Mouse (Mus musculus) lung, adult 2 months (tissue): Measurements from ENCODE around the gene Klhl20. TPM values are rescaled to one million over a fixed set of nuclear protein-coding genes. Genes with fewer than 3 reads are reported as not detected.

ENCODE experiments used
- DNase-seq: peaks from one replicate; pipeline ENCODE4 v3.0.0; 2022
- H3K4me1 ChIP-seq: fragments of 200-500 bp; 2 replicates; pipeline ENCODE4 v1.6.1; 2011; ENCODE audit warnings: low read length; ENCODE audit not compliant: control insufficient read depth, insufficient read depth
- H3K4me3 ChIP-seq: fragments of 200-500 bp; replicated peaks from 2 replicates; pipeline ENCODE3; 2011; ENCODE audit warnings: low read depth, mild to moderate bottlenecking, control low read depth, low read length; ENCODE audit errors: extremely low read depth
- CTCF ChIP-seq: fragments of 200-500 bp; IDR thresholded peaks from 2 replicates; pipeline ENCODE4 v1.5.1; 2011; ENCODE audit warnings: mild to moderate bottlenecking, low read length, control low read depth; ENCODE audit not compliant: insufficient read depth
- POLR2A ChIP-seq: fragments of 200-500 bp; IDR thresholded peaks from 2 replicates; pipeline ENCODE4 v1.6.1; 2011; ENCODE audit warnings: low read depth, mild to moderate bottlenecking, control low read depth, low read length, borderline replicate concordance; ENCODE audit errors: extremely low read depth
- WGBS: fragments of 180-500 bp; shearing (Covaris S2); methylation state at CpG from one replicate; pipeline ENCODE4 v1.1.7; 2018; 5-methylcytosine and 5-hydroxymethylcytosine counted together
- polyA plus RNA-seq: library from polyadenylated mRNA; depleted of rRNA; stranded (reverse); fragments of >200 nt; gene quantifications from 2 replicates; pipeline ENCODE4 v1.2.3, GENCODE M21; 2012

Gene Klhl20
- polyA plus RNA-seq, 1 experiment = 10.6 TPM

DNA sequence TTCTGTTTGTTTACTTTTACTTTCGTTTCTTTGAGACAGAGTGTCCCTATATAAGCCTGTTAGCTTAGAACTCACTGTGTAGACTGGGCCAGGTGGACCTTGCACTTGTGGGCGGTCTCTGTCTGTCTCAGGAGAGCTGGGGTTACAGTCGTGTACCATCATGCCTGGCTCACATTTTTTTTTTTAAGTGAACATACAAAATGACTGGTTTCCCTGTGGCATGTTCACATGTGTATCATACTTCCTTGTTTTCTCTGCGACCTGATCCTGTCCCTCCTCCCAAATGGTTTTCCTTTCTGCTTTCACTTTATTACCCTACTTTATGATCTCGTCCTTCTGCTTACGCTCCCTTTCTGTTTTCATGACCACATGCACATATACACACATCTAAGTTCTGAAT, 55.1 kb downstream of the Klhl20 start:
- no peak overlapping the region for H3K4me3 ChIP-seq
- TF ChIP-seq POLR2A (no peak), CTCF (no peak)

DNA sequence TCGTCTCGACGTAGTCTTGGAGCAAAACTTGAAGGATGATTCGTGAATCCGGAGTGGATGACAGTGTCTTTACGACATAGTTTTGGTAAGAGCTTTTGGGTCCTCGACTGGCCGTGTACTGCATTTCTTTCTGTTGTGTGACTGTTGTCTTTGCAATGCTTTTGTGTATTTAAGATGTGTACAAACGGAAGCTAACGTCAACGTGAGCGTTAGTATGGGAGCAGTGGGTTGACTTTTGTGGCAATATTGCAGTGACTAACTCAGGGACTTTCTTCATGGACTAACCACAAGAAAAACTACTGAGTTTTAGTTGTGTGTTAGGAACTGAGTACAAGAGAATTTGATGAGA, 60.1 kb downstream of the Klhl20 start:
- under 1% methylated on average over 12 of the region's 12 CpGs for WGBS
- Histone ChIP-seq H3K4me3 (peak overlapping the region; percentile 81), H3K4me1 (0 out of 2 replicates have a peak, but pooled peaks cover 3% of the 10 kb centered on the region)
- no peak for TF ChIP-seq POLR2A
- no peak for TF ChIP-seq CTCF
- no peak for DNase-seq

More for the DNA sequence above, 55.1 kb downstream of the Klhl20 start:
- 73% methylated on average over 6 of the region's 6 CpGs for WGBS
- DNase-seq = no peak
- H3K4me1 ChIP-seq = no peaks in the 10 kb centered on the region

DNA sequence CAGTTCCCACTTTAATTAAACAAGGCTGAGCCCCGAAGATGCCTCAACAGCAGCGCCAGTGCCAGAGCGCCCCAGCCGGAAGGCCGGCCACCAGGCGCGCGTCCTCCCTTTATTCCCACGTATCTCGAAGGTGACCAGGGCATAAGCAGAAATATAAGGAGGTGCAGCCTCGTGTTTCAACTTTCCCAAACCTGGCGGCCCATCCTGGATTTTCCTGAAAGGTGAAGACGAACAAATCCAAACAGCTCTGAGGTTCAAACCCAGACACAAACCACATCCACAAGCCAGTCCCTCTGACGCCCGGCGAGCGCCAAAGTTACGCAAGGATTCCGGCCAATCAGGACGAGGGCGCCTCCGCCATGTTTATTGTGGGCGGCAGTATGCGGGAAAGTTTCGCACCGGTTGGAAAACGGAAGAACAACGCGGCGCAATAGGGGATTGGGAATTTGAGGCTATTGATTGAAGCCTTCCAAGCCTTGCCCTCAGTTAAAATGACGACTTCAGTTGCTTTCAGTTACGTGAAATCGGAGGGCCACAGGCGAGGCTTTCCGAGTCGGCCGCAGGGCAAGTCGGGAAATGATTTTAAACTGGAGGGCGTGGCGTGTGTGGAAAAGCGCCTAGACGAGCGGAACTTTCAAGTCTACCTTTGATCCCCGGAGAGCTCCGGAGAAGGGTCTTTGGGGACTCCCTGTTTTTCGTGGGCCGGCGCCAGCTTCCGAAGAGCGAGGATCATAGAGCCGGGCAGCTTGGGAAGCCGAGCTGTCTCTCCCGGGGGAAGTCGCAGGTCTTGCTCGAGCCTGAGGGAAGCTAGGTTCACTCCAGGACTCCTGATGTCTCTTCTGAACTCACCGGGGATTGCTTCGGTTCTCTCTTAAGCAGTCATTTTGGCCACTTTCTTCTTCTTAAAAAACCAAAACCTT, 60.7 kb downstream of the Klhl20 start, which contains the start of the genes Dars2 and Cenpl:
TSS of gene Dars2 (minus strand) at position 307 of the 920 bp plus-strand sequence.
TSS of gene Cenpl (plus strand) at position 362 of the 920 bp plus-strand sequence.
- no peak for TF ChIP-seq CTCF
- TF ChIP-seq POLR2A = peak; percentile 55; the same call in 1 of the 2 replicates
- WGBS = under 1% methylated on average over 57 of the region's 57 CpGs
- peak; percentile 96 for DNase-seq
- Histone ChIP-seq H3K4me1 (0 out of 2 replicates have a peak, but pooled peaks cover 3% of the 10 kb centered on the region), H3K4me3 (peak within 1 kb of the TSS; percentile 89)

DNA sequence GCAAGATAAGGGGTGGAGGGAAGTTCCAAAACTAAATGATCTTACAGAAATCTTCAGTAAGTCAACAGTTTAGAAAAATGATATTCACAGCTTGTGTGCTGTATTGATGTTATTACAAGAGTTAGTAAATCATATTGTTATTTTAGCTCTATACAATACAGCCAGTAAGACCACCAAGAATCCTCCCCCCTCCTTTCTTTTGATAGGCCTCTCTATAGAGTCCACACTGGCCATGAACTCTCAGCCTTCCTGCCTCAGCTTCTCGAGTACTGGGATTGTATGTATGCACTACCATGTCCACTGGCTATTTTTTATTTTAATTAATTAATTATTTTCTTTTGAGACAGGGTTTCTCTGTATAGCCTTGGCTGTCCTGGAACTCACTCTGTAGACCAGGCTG, 68.0 kb downstream of the Klhl20 start:
- Histone ChIP-seq H3K4me1 (no peaks in the 10 kb centered on the region), H3K4me3 (no peak overlapping the region)
- WGBS = 76% methylated on average over 1 of the region's 1 CpGs
- TF ChIP-seq CTCF (no peak), POLR2A (no peak)
- no peak for DNase-seq

DNA sequence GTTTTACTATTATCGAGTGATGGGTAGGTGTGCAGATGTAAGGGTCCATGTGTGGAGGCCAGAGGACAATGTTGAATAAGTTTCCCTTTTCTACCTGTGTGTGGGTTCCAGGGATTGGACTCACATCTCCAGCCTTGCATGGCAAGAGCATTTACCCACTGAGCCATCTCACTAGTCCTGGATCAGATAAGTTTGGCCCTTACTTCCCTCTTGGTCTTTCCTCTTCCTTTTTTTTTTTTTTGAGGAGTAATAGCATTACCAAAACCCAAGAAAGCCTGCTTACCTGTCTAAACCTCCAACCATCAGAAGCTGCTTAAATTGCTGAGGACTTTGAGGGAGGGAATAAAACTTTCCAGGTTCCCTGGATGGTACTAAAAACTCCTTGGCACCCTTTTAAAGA, 74.1 kb downstream of the Klhl20 start:
- DNase-seq = no peak
- 94% methylated on average over 1 of the region's 1 CpGs for WGBS
- TF ChIP-seq CTCF (no peak), POLR2A (no peak)

DNA sequence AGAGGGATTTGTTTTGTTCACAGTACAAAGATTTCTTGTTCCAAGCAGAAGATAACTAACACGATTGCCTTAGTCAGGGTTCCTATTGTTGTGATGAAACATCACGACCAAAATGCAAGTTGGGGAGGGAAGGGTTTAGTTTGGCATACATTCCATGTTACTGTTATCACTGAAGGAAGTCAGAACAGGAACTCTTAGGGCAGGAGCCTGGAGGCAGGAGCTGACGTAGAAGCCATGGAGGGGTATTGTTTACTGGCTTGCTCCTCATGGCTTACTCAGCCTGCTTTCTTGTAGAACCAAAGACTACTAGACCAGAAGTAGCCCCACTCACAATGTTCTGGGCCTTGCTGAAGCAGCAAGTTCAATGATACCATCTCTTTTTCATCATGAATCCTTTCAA, 84.3 kb downstream of the Klhl20 start:
- H3K4me1 ChIP-seq = no peaks in the 10 kb centered on the region
- DNase-seq = no peak
- WGBS = 59% methylated on average over 3 of the region's 3 CpGs
- TF ChIP-seq POLR2A (no peak), CTCF (no peak)
- H3K4me3 ChIP-seq = no peak overlapping the region

More for the DNA sequence above, 74.1 kb downstream of the Klhl20 start:
- Histone ChIP-seq H3K4me1 (no peaks in the 10 kb centered on the region), H3K4me3 (no peak overlapping the region)

DNA sequence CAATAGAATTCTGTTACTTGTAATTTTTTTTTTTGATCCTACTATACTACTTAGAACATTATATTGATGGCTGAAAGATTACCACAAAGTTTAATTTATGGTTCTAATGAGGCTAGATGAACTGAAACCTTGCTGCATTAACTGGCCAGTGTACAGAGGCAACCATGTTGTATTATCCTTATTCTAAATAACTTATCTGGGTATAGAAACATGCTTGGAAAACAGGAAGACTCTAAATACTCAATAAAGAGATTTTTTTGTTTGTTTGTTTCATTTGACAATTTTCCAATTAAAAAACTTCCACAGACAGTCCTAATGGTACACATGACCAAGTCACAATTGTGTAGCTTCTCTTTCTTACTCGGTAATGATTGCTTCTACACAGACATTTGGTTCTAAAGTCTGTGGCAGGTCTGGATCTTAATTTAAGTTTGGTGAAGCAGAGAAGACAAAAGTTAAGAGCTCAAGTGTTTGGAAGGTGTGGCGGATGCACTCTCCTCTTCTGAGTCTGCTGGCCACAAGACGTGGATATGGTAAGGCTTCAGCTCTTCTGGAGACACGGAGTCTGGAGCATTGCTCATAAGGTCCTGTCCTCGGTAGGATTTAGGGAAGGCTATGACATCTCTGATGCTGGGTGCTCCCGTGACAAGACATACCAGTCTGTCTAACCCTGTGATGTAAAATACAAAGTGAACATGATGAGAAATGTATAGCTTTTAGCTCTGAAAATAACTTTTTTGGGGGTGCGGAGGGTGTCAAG, 89.9 kb downstream of the Klhl20 start:
- peaks cover 4% of the 10 kb centered on the region for H3K4me1 ChIP-seq
- 89% methylated on average over 7 of the region's 7 CpGs for WGBS
- no peak overlapping the region for H3K4me3 ChIP-seq
- TF ChIP-seq POLR2A (no peak), CTCF (no peak)
- DNase-seq = no peak

DNA sequence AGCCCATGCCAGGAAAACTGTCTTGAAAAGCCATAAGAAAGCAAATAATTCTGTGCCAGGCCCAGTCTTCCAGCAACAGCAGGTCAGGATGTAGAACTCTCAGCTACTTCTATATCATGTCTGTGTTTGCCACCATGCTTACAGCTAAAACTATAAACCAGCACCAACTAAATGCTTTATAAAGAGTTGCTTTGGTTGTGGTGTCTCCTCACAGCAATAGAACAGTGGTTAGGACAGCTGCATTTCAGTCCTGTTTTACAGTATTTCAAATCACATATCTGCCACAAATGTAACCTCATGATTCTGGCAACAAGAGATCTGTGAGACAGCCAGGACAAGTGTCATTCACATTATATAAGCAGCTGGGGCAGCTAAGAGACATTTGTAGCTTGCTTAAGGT, 90.5 kb downstream of the Klhl20 start:
- peaks cover 10% of the 10 kb centered on the region for H3K4me1 ChIP-seq
- DNase-seq = no peak
- H3K4me3 ChIP-seq = no peak overlapping the region
- TF ChIP-seq POLR2A = no peak
- no peak for TF ChIP-seq CTCF

DNA sequence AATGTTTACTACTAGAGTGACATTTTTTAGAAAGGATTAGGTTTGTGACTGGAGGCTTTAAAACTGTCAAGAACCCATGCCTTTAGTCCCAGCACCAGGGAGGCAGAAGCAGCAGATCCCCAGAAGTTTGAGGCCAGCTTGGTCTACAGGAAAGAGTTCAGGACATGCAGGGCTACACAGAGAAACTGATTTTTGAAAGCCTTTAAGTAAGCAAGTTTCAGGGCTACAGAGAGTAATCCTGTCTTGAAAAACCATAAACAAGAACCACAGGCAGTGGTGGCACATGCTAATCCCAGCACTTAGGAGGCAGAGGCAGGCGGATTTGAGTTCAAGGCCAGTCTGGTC, 90.9 kb downstream of the Klhl20 start:
- DNase-seq = no peak
- H3K4me1 ChIP-seq = peaks cover 13% of the 10 kb centered on the region
- TF ChIP-seq POLR2A (no peak), CTCF (no peak)
- H3K4me3 ChIP-seq = no peak overlapping the region
- 53% methylated on average over 1 of the region's 1 CpGs for WGBS

DNA sequence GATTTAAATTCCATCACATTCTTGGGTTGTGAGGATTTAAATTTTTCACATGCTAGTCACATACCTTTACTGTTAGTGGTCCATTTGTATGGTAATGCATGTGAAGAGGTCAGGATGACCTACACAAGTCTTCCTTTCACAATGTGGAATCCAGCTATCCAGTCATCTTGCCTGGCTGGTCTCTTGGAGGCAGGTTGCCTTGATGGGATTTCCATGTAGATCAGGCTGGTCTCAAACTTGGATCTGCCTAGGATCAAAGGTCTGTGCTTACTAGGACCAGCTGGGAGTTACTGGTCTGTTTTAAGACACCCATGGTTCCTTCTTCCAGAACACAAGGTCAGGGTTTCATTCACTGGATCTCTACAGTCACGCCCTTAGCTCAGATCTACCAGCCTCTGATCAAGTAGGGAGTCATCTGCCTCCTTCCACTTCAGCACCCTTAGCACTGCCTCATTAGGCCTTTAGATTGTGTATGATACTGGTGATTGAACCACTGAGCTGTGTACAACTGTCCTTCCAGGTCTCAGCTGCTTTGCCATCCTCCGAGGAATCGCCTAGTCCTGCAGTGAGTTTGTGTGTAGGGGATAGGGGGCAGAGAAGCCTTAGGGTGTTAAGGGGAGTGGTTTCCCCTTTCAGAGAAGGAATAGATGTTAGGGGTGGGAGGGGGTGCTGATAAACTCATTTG, 91.4 kb downstream of the Klhl20 start:
- no peak for TF ChIP-seq POLR2A
- no peak for TF ChIP-seq CTCF
- DNase-seq = no peak
- Histone ChIP-seq H3K4me3 (no peak overlapping the region), H3K4me1 (peaks cover 13% of the 10 kb centered on the region)
- WGBS = 50% methylated on average over 3 of the region's 3 CpGs
